Mouse (Mus musculus): ENCODE results near the gene Rnf217. TPM values are rescaled to one million over a fixed set of nuclear protein-coding genes. Genes with fewer than 3 reads are reported as not detected.

The Rnf217 gene
- polyA plus RNA-seq, 1 experiment from 2014 or later, result 1.6 TPM

DNA sequence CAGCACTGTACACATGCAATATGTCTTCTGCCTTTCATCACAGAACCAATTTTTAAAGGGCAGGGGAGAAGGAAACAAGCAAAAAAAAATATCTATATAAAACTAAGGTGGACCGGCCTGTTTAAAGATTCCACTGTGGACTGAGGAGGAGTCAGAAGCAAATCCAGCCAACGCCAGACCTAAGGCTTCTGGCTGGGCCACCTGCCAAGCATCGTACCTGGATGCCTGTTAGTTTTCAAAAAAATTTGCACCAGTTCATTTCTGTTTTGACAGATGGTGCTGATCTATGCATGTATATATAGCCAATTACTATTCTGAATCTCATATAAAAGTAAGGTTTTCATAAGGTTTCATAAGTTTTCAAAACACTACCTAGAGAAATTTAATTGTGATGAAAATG lies 113.2 kb downstream of the Rnf217 start:
- no peaks in the 10 kb centered on the region for H3K27me3 ChIP-seq (replicated peaks; ENCODE audit: control insufficient read depth, insufficient read depth, low read length)
- H3K4me3 ChIP-seq (ENCODE audit: low read length), result no peak overlapping the region
- H3K27ac ChIP-seq (ENCODE audit: low read depth, low read length), result no peak overlapping the region
- ATAC-seq, result no peak
- no peak overlapping the region for H3K9ac ChIP-seq (ENCODE audit: low read depth, low read length)
- no peak overlapping the region for H3K4me2 ChIP-seq (ENCODE audit: low read length)
- 73% methylated on average over 3 of the region's 3 CpGs for WGBS
- no peaks in the 10 kb centered on the region for H3K9me3 ChIP-seq (ENCODE audit: control insufficient read depth, low read length)
- H3K36me3 ChIP-seq (ENCODE audit: control insufficient read depth, insufficient read depth, low read length), result no peaks in the 10 kb centered on the region
- no peaks in the 10 kb centered on the region for H3K4me1 ChIP-seq (ENCODE audit: control insufficient read depth, insufficient read depth, low read depth, low read length)

DNA sequence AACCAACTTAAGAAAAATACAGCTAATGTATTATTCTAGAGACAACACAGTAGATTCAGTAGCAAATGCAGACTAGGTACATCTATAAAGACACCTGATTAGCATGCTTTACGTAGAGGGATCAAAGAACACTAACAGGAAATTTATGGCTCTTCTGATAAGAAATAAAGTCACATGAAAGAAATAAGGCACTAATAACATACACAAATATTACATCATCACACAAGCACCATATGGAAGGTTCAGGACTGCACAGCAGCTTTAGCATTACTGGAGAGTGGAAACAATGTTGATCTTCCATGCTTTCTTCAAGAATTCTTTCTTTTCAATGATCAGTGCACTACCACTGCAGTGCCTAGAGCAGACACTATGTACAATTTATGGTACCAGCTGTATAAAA lies 114.7 kb downstream of the Rnf217 start:
- Histone ChIP-seq H3K27me3 (replicated peaks; ENCODE audit: control insufficient read depth, insufficient read depth, low read length) (no peaks in the 10 kb centered on the region), H3K4me3 (ENCODE audit: low read length) (no peak overlapping the region), H3K9ac (ENCODE audit: low read depth, low read length) (no peak overlapping the region), H3K9me3 (ENCODE audit: control insufficient read depth, low read length) (no peaks in the 10 kb centered on the region), H3K27ac (ENCODE audit: low read depth, low read length) (no peak overlapping the region), H3K36me3 (ENCODE audit: control insufficient read depth, insufficient read depth, low read length) (peaks cover 5% of the 10 kb centered on the region), H3K4me2 (ENCODE audit: low read length) (no peak overlapping the region), H3K4me1 (ENCODE audit: control insufficient read depth, insufficient read depth, low read depth, low read length) (no peaks in the 10 kb centered on the region)
- ATAC-seq, result no peak
- WGBS, result 95% methylated on average over 1 of the region's 1 CpGs

DNA sequence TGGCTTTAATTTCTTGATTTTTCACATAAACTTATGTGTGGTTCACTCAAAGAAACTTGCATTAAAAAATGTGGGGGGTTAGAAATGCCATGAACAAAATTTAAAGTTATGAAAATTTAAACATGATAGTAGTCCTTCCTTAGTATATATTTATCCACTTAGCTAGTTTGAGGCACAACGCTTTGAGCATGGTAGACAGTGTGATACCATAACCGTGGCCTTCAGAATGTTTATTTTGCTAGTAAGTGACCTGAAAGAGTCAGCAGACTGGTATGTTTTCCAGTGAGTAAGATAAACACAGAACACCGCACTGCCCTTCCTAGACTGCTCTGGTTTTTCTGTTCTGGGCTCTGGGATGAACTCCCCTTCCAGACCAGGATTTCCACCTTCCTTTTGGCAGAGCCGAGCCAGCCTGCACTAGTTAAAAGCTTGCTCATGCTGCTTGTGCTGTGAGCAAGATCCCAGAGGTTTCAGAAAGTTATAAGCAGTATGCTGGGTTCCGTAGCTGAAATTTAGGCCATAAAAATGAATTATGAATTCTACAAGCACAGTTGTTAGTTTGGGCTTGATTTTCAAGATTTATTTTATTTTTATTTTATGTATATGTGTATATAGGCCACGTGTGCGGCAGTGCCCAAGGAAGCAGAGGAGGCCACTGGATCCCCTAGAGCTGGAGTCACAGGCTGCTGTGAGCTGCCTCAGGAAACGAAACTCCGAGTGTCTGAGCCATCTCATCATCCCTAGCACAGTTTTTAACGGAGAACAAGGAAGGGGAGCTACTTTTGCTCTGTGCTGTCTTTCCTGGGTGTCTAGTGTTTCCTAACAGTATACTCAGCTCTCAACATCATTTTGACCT lies 141.7 kb downstream of the Rnf217 start:
- ATAC-seq, result no peak
- H3K9me3 ChIP-seq (ENCODE audit: control insufficient read depth, low read length), result no peaks in the 10 kb centered on the region
- WGBS, result 71% methylated on average over 10 of the region's 10 CpGs
- H3K27ac ChIP-seq (ENCODE audit: low read depth, low read length), result no peak overlapping the region
- H3K36me3 ChIP-seq (ENCODE audit: control insufficient read depth, insufficient read depth, low read length), result no peaks in the 10 kb centered on the region
- no peaks in the 10 kb centered on the region for H3K4me1 ChIP-seq (ENCODE audit: control insufficient read depth, insufficient read depth, low read depth, low read length)
- no peak overlapping the region for H3K9ac ChIP-seq (ENCODE audit: low read depth, low read length)
- H3K4me2 ChIP-seq (ENCODE audit: low read length), result no peak overlapping the region
- no peak overlapping the region for H3K4me3 ChIP-seq (ENCODE audit: low read length)
- no peaks in the 10 kb centered on the region for H3K27me3 ChIP-seq (replicated peaks; ENCODE audit: control insufficient read depth, insufficient read depth, low read length)

DNA sequence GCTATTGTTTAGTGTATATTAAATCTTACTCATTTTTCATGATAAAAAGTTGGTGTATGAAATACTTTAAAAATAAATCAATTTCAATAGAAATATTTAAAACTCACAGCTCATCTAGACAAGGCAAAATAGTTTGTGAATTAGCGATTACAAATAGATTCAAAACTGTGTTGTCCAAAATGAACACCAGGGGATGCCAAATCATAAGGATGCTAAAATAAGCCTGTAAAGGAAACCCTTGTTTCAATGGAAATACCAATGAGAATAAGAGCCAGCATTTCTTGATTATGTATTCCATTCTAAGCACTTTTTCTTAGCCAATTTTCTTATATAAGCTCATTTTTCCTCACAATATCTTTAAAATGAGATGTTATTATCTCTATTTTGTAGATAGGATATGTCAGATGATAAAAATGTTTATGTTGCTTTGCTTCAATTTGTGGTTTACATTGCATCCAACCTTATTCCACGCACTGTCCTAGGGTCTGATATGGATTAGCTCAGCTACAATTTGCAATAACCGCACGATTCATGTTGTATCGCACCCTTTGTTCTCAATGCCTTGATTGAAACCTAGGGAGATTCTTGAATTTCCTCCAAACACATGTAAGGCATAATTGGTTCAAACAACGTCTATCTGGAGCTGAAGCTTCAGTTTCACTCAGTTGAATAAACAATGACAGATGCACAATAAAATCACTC lies 143.0 kb downstream of the Rnf217 start:
- Histone ChIP-seq H3K4me3 (ENCODE audit: low read length) (no peak overlapping the region), H3K36me3 (ENCODE audit: control insufficient read depth, insufficient read depth, low read length) (no peaks in the 10 kb centered on the region), H3K27me3 (replicated peaks; ENCODE audit: control insufficient read depth, insufficient read depth, low read length) (no peaks in the 10 kb centered on the region), H3K27ac (ENCODE audit: low read depth, low read length) (no peak overlapping the region), H3K9ac (ENCODE audit: low read depth, low read length) (no peak overlapping the region), H3K4me1 (ENCODE audit: control insufficient read depth, insufficient read depth, low read depth, low read length) (no peaks in the 10 kb centered on the region), H3K9me3 (ENCODE audit: control insufficient read depth, low read length) (no peaks in the 10 kb centered on the region), H3K4me2 (ENCODE audit: low read length) (no peak overlapping the region)
- peak; percentile 79 for ATAC-seq
- WGBS, result 77% methylated on average over 6 of the region's 6 CpGs

DNA sequence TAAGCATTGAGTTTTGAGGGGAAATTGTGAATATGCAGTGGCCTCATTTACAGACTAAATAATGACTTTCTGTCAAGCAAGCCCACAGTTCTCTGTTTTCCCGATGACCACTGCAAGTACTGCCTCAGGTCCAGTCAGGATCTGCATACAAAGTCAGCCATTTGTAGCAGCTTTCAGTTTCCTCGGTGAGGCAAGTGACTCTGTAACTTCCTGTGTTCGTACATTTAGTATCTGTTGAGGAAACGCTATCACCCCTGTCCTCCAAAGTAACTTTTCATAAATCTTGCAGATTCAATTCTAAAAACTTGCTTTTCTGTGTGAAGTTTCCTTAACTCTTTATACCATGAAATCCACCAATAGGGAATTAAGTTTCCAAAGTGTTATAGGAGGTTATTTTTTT lies 143.6 kb downstream of the Rnf217 start:
- Histone ChIP-seq H3K27ac (ENCODE audit: low read depth, low read length) (no peak overlapping the region), H3K9me3 (ENCODE audit: control insufficient read depth, low read length) (no peaks in the 10 kb centered on the region), H3K36me3 (ENCODE audit: control insufficient read depth, insufficient read depth, low read length) (no peaks in the 10 kb centered on the region), H3K4me3 (ENCODE audit: low read length) (no peak overlapping the region), H3K27me3 (replicated peaks; ENCODE audit: control insufficient read depth, insufficient read depth, low read length) (no peaks in the 10 kb centered on the region), H3K4me2 (ENCODE audit: low read length) (no peak overlapping the region), H3K9ac (ENCODE audit: low read depth, low read length) (no peak overlapping the region), H3K4me1 (ENCODE audit: control insufficient read depth, insufficient read depth, low read depth, low read length) (no peaks in the 10 kb centered on the region)
- 75% methylated on average over 4 of the region's 4 CpGs for WGBS
- ATAC-seq, result no peak

DNA sequence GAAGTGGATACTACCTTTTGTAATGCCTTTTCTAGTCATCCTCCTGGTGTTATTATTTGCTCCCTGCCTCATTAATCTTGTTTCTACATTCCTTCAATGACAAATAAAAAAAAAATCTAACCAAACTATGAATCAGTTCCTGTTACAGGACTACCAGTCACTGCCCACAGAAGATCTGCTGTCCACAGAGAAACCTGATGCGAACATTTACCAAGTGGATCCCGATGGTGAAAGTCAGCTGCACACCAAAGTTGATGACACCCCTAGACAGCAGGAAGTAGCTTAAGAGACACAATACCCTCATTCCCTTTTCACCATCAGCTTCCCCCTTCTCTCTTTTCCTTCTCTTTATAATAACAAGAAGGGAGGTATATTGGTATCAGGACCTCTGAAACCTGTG lies 145.9 kb downstream of the Rnf217 start:
- no peaks in the 10 kb centered on the region for H3K27me3 ChIP-seq (replicated peaks; ENCODE audit: control insufficient read depth, insufficient read depth, low read length)
- no peaks in the 10 kb centered on the region for H3K36me3 ChIP-seq (ENCODE audit: control insufficient read depth, insufficient read depth, low read length)
- H3K27ac ChIP-seq (ENCODE audit: low read depth, low read length), result no peak overlapping the region
- ATAC-seq, result no peak
- H3K4me3 ChIP-seq (ENCODE audit: low read length), result no peak overlapping the region
- H3K9ac ChIP-seq (ENCODE audit: low read depth, low read length), result no peak overlapping the region
- no peaks in the 10 kb centered on the region for H3K9me3 ChIP-seq (ENCODE audit: control insufficient read depth, low read length)
- H3K4me2 ChIP-seq (ENCODE audit: low read length), result no peak overlapping the region
- 96% methylated on average over 2 of the region's 2 CpGs for WGBS
- H3K4me1 ChIP-seq (ENCODE audit: control insufficient read depth, insufficient read depth, low read depth, low read length), result no peaks in the 10 kb centered on the region

DNA sequence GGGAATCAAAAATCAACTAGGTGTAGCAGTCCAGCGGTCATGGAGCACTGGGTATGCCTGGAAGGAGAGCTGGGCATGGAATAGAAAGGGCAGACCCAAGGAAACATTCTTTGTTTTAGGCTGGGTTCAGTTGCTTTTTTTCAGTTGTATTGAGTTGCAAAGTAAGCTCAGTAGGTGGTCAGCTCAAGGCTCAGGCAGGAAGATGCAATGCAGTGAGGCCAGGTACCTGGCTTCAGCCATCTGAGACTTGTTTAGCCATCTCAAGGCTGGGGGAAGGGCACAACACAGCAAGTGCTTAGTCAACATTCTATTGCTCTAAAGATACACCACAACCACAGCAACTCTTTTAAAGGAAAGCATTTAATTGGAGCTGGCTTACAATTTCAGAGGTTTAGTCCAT lies 152.2 kb downstream of the Rnf217 start:
- Histone ChIP-seq H3K4me1 (ENCODE audit: control insufficient read depth, insufficient read depth, low read depth, low read length) (no peaks in the 10 kb centered on the region), H3K27ac (ENCODE audit: low read depth, low read length) (no peak overlapping the region), H3K9me3 (ENCODE audit: control insufficient read depth, low read length) (no peaks in the 10 kb centered on the region), H3K4me3 (ENCODE audit: low read length) (no peak overlapping the region), H3K9ac (ENCODE audit: low read depth, low read length) (no peak overlapping the region), H3K27me3 (replicated peaks; ENCODE audit: control insufficient read depth, insufficient read depth, low read length) (no peaks in the 10 kb centered on the region), H3K36me3 (ENCODE audit: control insufficient read depth, insufficient read depth, low read length) (no peaks in the 10 kb centered on the region), H3K4me2 (ENCODE audit: low read length) (no peak overlapping the region)
- ATAC-seq, result no peak
- 45% methylated on average over 1 of the region's 1 CpGs for WGBS

DNA sequence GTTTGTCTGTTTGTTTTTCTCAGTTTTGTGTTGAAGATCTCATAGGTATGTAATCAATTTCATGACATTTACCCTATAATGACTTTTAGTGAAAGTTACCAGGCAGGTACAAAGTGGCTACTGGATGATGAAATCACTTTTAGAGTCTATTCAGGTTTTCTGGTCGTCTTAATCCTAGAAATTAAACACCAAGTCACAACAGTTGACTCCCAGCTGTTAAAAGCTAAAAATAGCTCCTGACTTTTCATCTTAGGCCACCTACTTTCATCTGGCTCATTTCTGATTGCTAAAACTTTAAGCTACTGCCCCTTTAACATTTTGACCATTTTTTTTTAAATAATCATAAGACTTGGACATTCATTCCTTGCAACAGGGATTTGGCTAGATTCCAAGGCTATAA lies 161.9 kb downstream of the Rnf217 start:
- WGBS, result 71% methylated on average over 1 of the region's 1 CpGs
- Histone ChIP-seq H3K4me2 (ENCODE audit: low read length) (no peak overlapping the region), H3K27me3 (replicated peaks; ENCODE audit: control insufficient read depth, insufficient read depth, low read length) (no peaks in the 10 kb centered on the region), H3K4me3 (ENCODE audit: low read length) (no peak overlapping the region), H3K27ac (ENCODE audit: low read depth, low read length) (no peak overlapping the region), H3K4me1 (ENCODE audit: control insufficient read depth, insufficient read depth, low read depth, low read length) (no peaks in the 10 kb centered on the region), H3K9me3 (ENCODE audit: control insufficient read depth, low read length) (no peaks in the 10 kb centered on the region), H3K36me3 (ENCODE audit: control insufficient read depth, insufficient read depth, low read length) (no peaks in the 10 kb centered on the region), H3K9ac (ENCODE audit: low read depth, low read length) (no peak overlapping the region)
- no peak for ATAC-seq

DNA sequence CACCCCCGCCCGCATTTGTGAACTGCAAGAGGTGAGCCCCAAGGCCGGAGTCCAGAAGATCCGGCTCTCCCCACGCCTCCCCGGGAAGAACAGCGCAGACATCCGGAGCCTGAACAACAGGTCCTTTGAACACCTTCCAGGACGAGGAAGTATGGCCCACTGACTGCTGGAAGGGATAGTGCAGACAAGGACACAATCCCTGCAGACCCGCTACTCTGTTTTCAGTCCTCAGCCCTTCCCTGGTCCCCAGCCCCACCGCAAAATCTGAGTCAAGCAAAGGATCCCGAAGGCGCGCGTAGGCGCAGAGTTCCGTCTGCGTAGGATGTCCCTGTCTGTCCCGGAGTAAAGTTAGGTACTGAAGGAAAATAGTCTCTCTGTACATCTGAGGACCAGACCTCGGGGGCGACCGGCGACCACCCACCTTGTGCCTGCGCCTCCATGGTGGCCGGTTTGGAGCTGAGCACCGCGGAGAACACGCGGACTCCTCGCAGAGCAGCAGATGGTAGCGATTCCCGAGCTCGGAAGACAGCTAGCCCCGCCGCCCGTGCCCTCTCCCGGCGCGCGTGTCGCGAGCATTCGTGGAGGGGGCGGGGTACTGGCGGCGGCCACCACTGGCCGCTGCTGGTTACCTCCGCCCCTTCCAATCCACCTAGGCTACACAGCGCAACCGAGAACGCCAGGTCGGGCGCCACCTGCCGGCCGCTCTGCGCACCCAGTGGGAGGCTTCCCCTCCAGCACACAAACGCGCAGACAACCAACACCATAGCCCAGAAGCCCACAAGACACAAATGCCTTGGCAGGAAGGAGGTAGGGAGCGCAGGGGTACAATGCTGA lies 163.5 kb downstream of the Rnf217 start, which contains the start of gene Tpd52l1:
TSS of gene Tpd52l1 (minus strand) at position 668 of the 834 bp plus-strand sequence.
- no peaks in the 10 kb centered on the region for H3K9me3 ChIP-seq (ENCODE audit: control insufficient read depth, low read length)
- 1% methylated on average over 59 of the region's 59 CpGs for WGBS
- peak; percentile 99 for ATAC-seq

More for the DNA sequence above, 163.5 kb downstream of the Rnf217 start, which contains the start of gene Tpd52l1:
- Histone ChIP-seq H3K4me3 (ENCODE audit: low read length) (peak within 1 kb of the TSS; percentile 63), H3K36me3 (ENCODE audit: control insufficient read depth, insufficient read depth, low read length) (no peaks in the 10 kb centered on the region), H3K4me1 (ENCODE audit: control insufficient read depth, insufficient read depth, low read depth, low read length) (no peaks in the 10 kb centered on the region), H3K27ac (ENCODE audit: low read depth, low read length) (0 out of 2 replicates have a peak within 1 kb of the TSS, but pooled peaks have one; percentile 29), H3K9ac (ENCODE audit: low read depth, low read length) (peak within 1 kb of the TSS; percentile 70), H3K4me2 (ENCODE audit: low read length) (peak within 1 kb of the TSS; percentile 85), H3K27me3 (replicated peaks; ENCODE audit: control insufficient read depth, insufficient read depth, low read length) (no peaks in the 10 kb centered on the region)
